Mouse (Mus musculus) CH12.LX (cell line): ENCODE results near the gene Gpr141. TPM values are rescaled to one million over a fixed set of nuclear protein-coding genes. Genes with fewer than 3 reads are reported as not detected.

Experiments used
- DNase-seq: peaks from one replicate; pipeline ENCODE4 v3.0.0-alpha.2; 2013; ENCODE audit errors: extremely low read depth
- H3K27ac ChIP-seq: 2 replicates; pipeline ENCODE4 v1.5.1; 2012; ENCODE audit warnings: low read depth, mild to moderate bottlenecking, control low read depth, moderate library complexity; ENCODE audit not compliant: insufficient read depth
- H3K27me3 ChIP-seq: replicated peaks from 2 replicates; pipeline ENCODE3; 2012; ENCODE audit warnings: inconsistent platforms
- H3K36me3 ChIP-seq, 2 experiments: replicated peaks in 1 of 2; 2 replicates each; pipeline versions ENCODE3 to v1.6.1; 2012; ENCODE audit warnings: inconsistent platforms in 1 of 2, low read length in 1 of 2, mild to moderate bottlenecking in 1 of 2, mixed read lengths in 1 of 2, moderate library complexity in 1 of 2; ENCODE audit not compliant: control insufficient read depth in 1 of 2, insufficient read depth in 1 of 2
- H3K4me1 ChIP-seq, 2 experiments: 2 replicates each; pipeline ENCODE4 v1.6.1; 2012; ENCODE audit warnings: inconsistent platforms in 1 of 2, moderate library complexity in 1 of 2; ENCODE audit not compliant: insufficient read depth in 2 of 2, control insufficient read depth in 1 of 2
- H3K4me2 ChIP-seq: 2 replicates; pipeline ENCODE4 v1.6.1; 2012; ENCODE audit warnings: low read depth, mild to moderate bottlenecking, control low read depth; ENCODE audit not compliant: poor library complexity, insufficient read depth, severe bottlenecking
- H3K4me3 ChIP-seq, 3 experiments: fragments of 150-350 bp in 1 of 3; sonication (generic) in 1 of 3; replicated peaks in 1 of 3; 2 replicates each; pipeline versions ENCODE3 to v1.5.1; 2011 to 2012; ENCODE audit warnings: low read depth in 2 of 3, low read length in 2 of 3, mild to moderate bottlenecking in 2 of 3, moderate library complexity in 2 of 3, control low read depth in 1 of 3, improper control_type of control experiment in 1 of 3, inconsistent platforms in 1 of 3, mixed read lengths in 1 of 3; ENCODE audit not compliant: poor library complexity in 1 of 3
- H3K79me2 ChIP-seq: replicated peaks from 2 replicates; pipeline ENCODE4 v1.6.1; 2012; ENCODE audit warnings: mild to moderate bottlenecking, moderate library complexity; ENCODE audit not compliant: control insufficient read depth, poor library complexity, insufficient read depth, severe bottlenecking; ENCODE audit errors: extremely low read depth
- H3K9ac ChIP-seq: 2 replicates; pipeline ENCODE4 v1.6.1; 2012; ENCODE audit warnings: low read depth, mild to moderate bottlenecking, control low read depth, moderate library complexity; ENCODE audit not compliant: insufficient read depth
- H3K9me3 ChIP-seq: replicated peaks from 2 replicates; pipeline ENCODE3; 2012; ENCODE audit warnings: low read length, inconsistent platforms, mixed read lengths
- CTCF ChIP-seq, 2 experiments: IDR thresholded peaks in 1 of 2; conservative IDR thresholded peaks in 1 of 2; 2 replicates each; pipeline ENCODE4 v1.5.1; 2011 to 2012; ENCODE audit warnings: low read depth in 2 of 2, low read length in 2 of 2, improper control_type of control experiment in 1 of 2, inconsistent platforms in 1 of 2, mild to moderate bottlenecking in 1 of 2, moderate library complexity in 1 of 2
- ELF1 ChIP-seq: IDR thresholded peaks from 2 replicates; pipeline ENCODE4 v1.6.1; 2014; ENCODE audit warnings: low read depth, mild to moderate bottlenecking, inconsistent platforms, low read length, improper control_type of control experiment
- EP300 ChIP-seq: IDR thresholded peaks from 2 replicates; pipeline ENCODE4 v1.6.1; 2011; ENCODE audit warnings: low read length, improper control_type of control experiment
- GABPA ChIP-seq: IDR thresholded peaks from 2 replicates; pipeline ENCODE4 v1.6.1; 2012; ENCODE audit warnings: low read depth, low read length, improper control_type of control experiment, inconsistent platforms; ENCODE audit not compliant: insufficient replicate concordance
- IRF4 ChIP-seq: IDR thresholded peaks from 2 replicates; pipeline ENCODE4 v1.6.1; 2014; ENCODE audit warnings: low read depth, mild to moderate bottlenecking, inconsistent platforms, low read length, improper control_type of control experiment
- JUN ChIP-seq: IDR thresholded peaks from 2 replicates; pipeline ENCODE4 v1.6.1; 2011; ENCODE audit warnings: low read depth, mild to moderate bottlenecking, low read length, improper control_type of control experiment, moderate library complexity; ENCODE audit not compliant: insufficient read depth
- JUND ChIP-seq: conservative IDR thresholded peaks from 2 replicates; pipeline ENCODE4 v1.6.1; 2011; ENCODE audit warnings: low read depth, low read length, improper control_type of control experiment
- MAZ ChIP-seq: IDR thresholded peaks from 2 replicates; pipeline ENCODE4 v1.6.1; 2012; ENCODE audit warnings: low read depth, mild to moderate bottlenecking, inconsistent platforms, low read length, improper control_type of control experiment, moderate library complexity
- MXI1 ChIP-seq: IDR thresholded peaks from 2 replicates; pipeline ENCODE4 v1.6.1; 2011; ENCODE audit warnings: mild to moderate bottlenecking, low read depth, low read length, improper control_type of control experiment
- POLR2AphosphoS2 ChIP-seq: IDR thresholded peaks from 2 replicates; pipeline ENCODE4 v1.6.1; 2011; ENCODE audit warnings: low read depth, low read length, improper control_type of control experiment
- RAD21 ChIP-seq: IDR thresholded peaks from 2 replicates; pipeline ENCODE4 v1.6.1; 2011; ENCODE audit warnings: low read depth, mild to moderate bottlenecking, low read length, improper control_type of control experiment, moderate library complexity
- TBP ChIP-seq: conservative IDR thresholded peaks from 2 replicates; pipeline ENCODE4 v1.6.1; 2011; ENCODE audit warnings: low read depth, low read length, improper control_type of control experiment
- USF2 ChIP-seq: conservative IDR thresholded peaks from 2 replicates; pipeline ENCODE4 v1.6.1; 2011; ENCODE audit warnings: low read depth, low read length, improper control_type of control experiment
- ZKSCAN1 ChIP-seq: IDR thresholded peaks from 2 replicates; pipeline ENCODE4 v1.6.1; 2012; ENCODE audit warnings: low read depth, inconsistent platforms, low read length, improper control_type of control experiment, borderline replicate concordance
- ZMIZ1 ChIP-seq: IDR thresholded peaks from 2 replicates; pipeline ENCODE4 v1.6.1; 2012; ENCODE audit warnings: low read depth, mild to moderate bottlenecking, inconsistent platforms, low read length, improper control_type of control experiment
- ZNF384 ChIP-seq: IDR thresholded peaks from 2 replicates; pipeline ENCODE4 v1.6.1; 2012; ENCODE audit warnings: low read depth, low read length, improper control_type of control experiment, inconsistent platforms
- dilution Hi-C: fragments of 300-500 bp; cut with MboI; formaldehyde crosslinking; loops from 2 replicates; pipeline ENCODE4 v1.14.3; 2020; ENCODE audit warnings: low sequenced_read_pairs; ENCODE audit not compliant: extremely low pct_unique_long_range_greater_than_20kb, extremely low pct_ligation_motif_present
- in situ Hi-C: fragments of 300-500 bp; cut with MboI; formaldehyde crosslinking; loops from 3 replicates; pipeline ENCODE4 v1.14.3; 2019; ENCODE audit warnings: low sequenced_read_pairs, low pct_ligation_motif_present, low pct_unique_long_range_greater_than_20kb, mixed read lengths
- polyA plus RNA-seq: library from polyadenylated mRNA; unstranded; fragments of >175 nt; gene quantifications from 2 replicates; pipeline ENCODE4 v1.2.1, GENCODE M21; 2012; ENCODE audit warnings: low read depth; ENCODE audit not compliant: insufficient read length
- total RNA-seq, 2 experiments: library from RNA; depleted of rRNA; stranded (reverse); fragments of 300-350 nt in 1 of 2; fragments of >200 nt in 1 of 2; gene quantifications; 2 replicates each; pipeline ENCODE4 v1.2.3; 2012 to 2014

The Gpr141 gene
- total and polyA plus RNA-seq, 3 experiments: 0.17 to 1.6 (median 0.60) TPM

GRCm38 (mm10) chr13:19819926-19820325, 4.1 kb downstream of the Gpr141 start:
- Histone ChIP-seq H3K36me3 (no peaks in the 10 kb centered on the region), H3K9ac (no peak overlapping the region), H3K4me3 (no peak overlapping the region), H3K27ac (no peak overlapping the region), H3K4me1 (peaks cover 0 to 4% of the 10 kb centered on the region in 2 experiments; a peak in 1 of 4 replicates), H3K4me2 (no peak overlapping the region), H3K79me2 (no peaks in the 10 kb centered on the region), H3K27me3 (no peaks in the 10 kb centered on the region), H3K9me3 (no peaks in the 10 kb centered on the region)
- dilution Hi-C loops (no loop called here), in situ Hi-C loops (no loop called here)
- TF ChIP-seq ZMIZ1 (no peak), JUN (no peak), POLR2AphosphoS2 (no peak), RAD21 (no peak), ZNF384 (no peak), JUND (no peak), ZKSCAN1 (no peak), MAZ (no peak), IRF4 (no peak), EP300 (no peak), CTCF (conservative IDR thresholded peaks at IDR 0.05 in 1 of 2, IDR thresholded peaks at IDR 0.05 in 1 of 2; ENCODE audit: low read depth in 2 of 2, low read length in 2 of 2) (no peak), USF2 (no peak), TBP (no peak)
- no peak for DNase-seq

GRCm38 (mm10) chr13:19819243-19819642, 4.8 kb downstream of the Gpr141 start:
- no peak overlapping the region for H3K4me2 ChIP-seq
- H3K9ac ChIP-seq: no peak overlapping the region
- H3K79me2 ChIP-seq: no peaks in the 10 kb centered on the region
- H3K27ac ChIP-seq: no peak overlapping the region
- H3K4me1 ChIP-seq: peaks cover 0 to 4% of the 10 kb centered on the region in 2 experiments; a peak in 1 of 4 replicates
- no peaks in the 10 kb centered on the region for H3K9me3 ChIP-seq
- H3K4me3 ChIP-seq: no peak overlapping the region
- H3K27me3 ChIP-seq: no peaks in the 10 kb centered on the region
- no peaks in the 10 kb centered on the region for H3K36me3 ChIP-seq
- dilution Hi-C loops: no loop called here
- in situ Hi-C loops: no loop called here
- DNase-seq: no peak
- TF ChIP-seq ZNF384: no peak
- TF ChIP-seq ELF1: no peak
- no peak for TF ChIP-seq MAZ
- TF ChIP-seq MXI1: no peak
- no peak for TF ChIP-seq GABPA
- TF ChIP-seq JUN: no peak
